Mouse (Mus musculus) lung, adult 2 months (tissue): Measurements from ENCODE around the gene Smtnl1.

Experiments used
- CTCF ChIP-seq: fragments of 200-500 bp; IDR thresholded peaks from 2 replicates; pipeline ENCODE4 v1.5.1; 2011; ENCODE audit warnings: mild to moderate bottlenecking, low read length, control low read depth; ENCODE audit not compliant: insufficient read depth
- POLR2A ChIP-seq: fragments of 200-500 bp; IDR thresholded peaks from 2 replicates; pipeline ENCODE4 v1.6.1; 2011; ENCODE audit warnings: low read depth, mild to moderate bottlenecking, control low read depth, low read length, borderline replicate concordance; ENCODE audit errors: extremely low read depth

DNA sequence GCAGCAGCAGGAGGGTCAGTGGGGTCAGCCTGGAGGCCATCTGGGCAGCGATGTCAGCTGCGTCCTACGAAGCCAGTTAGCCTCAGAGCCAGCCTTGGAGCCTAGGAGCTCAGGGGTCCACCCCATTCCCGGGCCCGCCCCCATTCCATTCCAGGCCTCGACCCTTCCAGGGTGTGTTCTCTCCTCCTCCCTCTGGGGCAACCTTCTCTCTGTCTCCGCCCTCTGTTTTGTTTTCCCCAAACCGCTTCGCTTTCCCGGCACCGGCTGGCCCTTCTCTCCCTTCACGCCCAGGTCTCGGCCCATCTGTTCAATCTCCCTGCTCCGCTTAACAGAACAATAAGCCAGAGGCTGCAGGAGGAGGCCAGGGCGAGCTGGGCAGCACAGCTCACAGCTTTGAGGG is 47.7 kb downstream of the Smtnl1 start:
- TF ChIP-seq CTCF (no peak), POLR2A (peak; percentile 77; the same call in 1 of the 2 replicates)
